Mouse (Mus musculus) macrophage (primary cell): Measurements from ENCODE around the gene Hist1h2bl. TPM values are rescaled to one million over a fixed set of nuclear protein-coding genes. Genes with fewer than 3 reads are reported as not detected.
"Not testable (repeated sequence)": the region's sequence is repeated elsewhere in the genome, so short reads cannot be mapped to it uniquely, and the experiment has no call there.

Experiments used
- H3K27ac ChIP-seq: fragments of 350-480 bp; formaldehyde crosslinking; 2 replicates; pipeline ENCODE4 v1.9.0; 2021
- H3K36me3 ChIP-seq: fragments of 350-480 bp; formaldehyde crosslinking; 2 replicates; pipeline ENCODE4 v1.9.0; 2021; ENCODE audit errors: inconsistent target
- H3K4me3 ChIP-seq: fragments of 350-480 bp; formaldehyde crosslinking; 2 replicates; pipeline ENCODE4 v1.9.0; 2021; ENCODE audit errors: inconsistent target
- H3K79me2 ChIP-seq: fragments of 350-480 bp; formaldehyde crosslinking; 2 replicates; pipeline ENCODE4 v1.9.0; 2021; ENCODE audit errors: inconsistent target
- WGBS: methylation state at CpG from one replicate; pipeline ENCODE4 v1.1.7; 2026; ENCODE audit warnings: inconsistent platforms; ENCODE audit not compliant: missing documents; 5-methylcytosine and 5-hydroxymethylcytosine counted together
- polyA plus RNA-seq: library from polyadenylated mRNA; stranded (reverse); fragments of 250-400 nt; gene quantifications from 3 replicates; pipeline ENCODE4 v1.2.4, GENCODE M21; 2018; ENCODE audit warnings: inconsistent platforms
- total RNA-seq, 78 experiments: library from RNA; depleted of rRNA; stranded (reverse); fragments of 250-400 nt; gene quantifications; 1 replicate in 9 of 78; 2 replicates in 24 of 78; 3 replicates in 43 of 78; 4 replicates in 2 of 78; pipeline ENCODE4 v1.2.4; 2018; ENCODE audit warnings: inconsistent platforms in 56 of 78

Hist1h2bl gene
- 1 to 10 TPM in 2 of 26 experiments, not detected in 24; 4.9 to 5.7 TPM for total RNA-seq (2018; cell fraction: chromatin; rRNA removed)
- total RNA-seq (2018; cell fraction: cytosol; rRNA removed), result 10 to 100 TPM in 3 of 26 experiments, 1 to 10 TPM in 22, not detected in 1; 1.9 to 13.9 (median 4.7) TPM
- total RNA-seq (2018; cell fraction: nucleus; rRNA removed), result 1 to 10 TPM in 5 of 26 experiments, not detected in 21; 3.4 to 8.9 (median 3.6) TPM
- polyA plus RNA-seq, result not detected in 3 replicates

DNA sequence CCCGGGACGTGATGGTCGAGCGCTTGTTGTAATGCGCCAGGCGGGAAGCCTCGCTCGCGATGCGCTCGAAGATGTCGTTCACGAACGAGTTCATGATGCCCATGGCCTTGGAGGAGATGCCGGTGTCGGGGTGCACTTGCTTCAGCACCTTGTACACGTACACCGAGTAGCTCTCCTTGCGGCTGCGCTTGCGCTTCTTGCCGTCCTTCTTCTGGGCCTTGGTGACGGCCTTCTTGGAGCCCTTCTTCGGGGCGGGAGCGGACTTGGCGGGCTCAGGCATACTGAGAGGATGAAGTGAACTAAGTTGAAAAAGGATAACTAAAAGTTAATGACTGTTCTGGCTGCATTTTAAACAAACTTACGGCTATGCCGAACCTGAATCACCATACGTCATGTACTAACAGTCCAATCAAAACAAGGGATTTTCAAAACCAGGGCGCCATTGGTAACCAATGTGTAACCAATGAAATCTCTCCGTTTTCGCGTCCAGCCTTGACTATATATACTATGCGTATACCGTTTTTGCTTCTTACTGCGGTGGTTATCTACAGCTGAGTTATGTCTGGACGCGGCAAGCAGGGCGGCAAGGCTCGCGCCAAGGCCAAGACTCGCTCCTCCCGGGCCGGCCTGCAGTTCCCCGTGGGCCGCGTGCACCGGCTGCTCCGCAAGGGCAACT, at the start of gene Hist1h2bl, which contains the start of gene Hist1h2ai:
Hist1h2bl (minus strand) TSS at position 280 of the 676 bp plus-strand sequence.
Hist1h2ai (plus strand) TSS at position 559 of the 676 bp plus-strand sequence.
- 0% methylated on average over 15 of the region's 50 CpGs for WGBS
- not testable (repeated sequence) for H3K36me3 ChIP-seq, H3K79me2 ChIP-seq
- H3K27ac ChIP-seq, result peak within 1 kb of the TSS; percentile 86
- H3K4me3 ChIP-seq, result peak within 1 kb of the TSS; percentile 29

DNA sequence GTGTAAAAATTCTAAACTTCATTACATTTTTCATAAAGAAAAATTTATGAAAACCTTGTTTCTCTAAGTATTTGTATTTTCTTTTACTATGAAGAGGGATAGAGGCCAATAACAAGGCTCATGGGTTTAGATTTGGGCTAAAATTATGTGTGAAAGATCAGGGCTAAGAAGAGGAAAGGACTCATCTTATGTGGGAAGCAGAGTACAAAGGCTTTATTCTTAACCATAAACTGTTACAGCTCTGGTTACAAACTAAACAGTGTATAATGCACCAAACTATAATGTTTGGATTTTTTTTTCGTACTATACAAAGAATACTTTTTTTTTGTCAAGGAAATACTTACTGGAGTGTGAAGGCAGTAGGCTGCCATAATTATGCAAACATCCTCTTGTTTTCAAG, 39.8 kb upstream of the Hist1h2bl start:
- Histone ChIP-seq H3K36me3 (no peaks in the 10 kb centered on the region), H3K79me2 (no peaks in the 10 kb centered on the region), H3K27ac (no peak overlapping the region), H3K4me3 (peak overlapping the region; percentile 33; the same call in 1 of the 2 replicates)
- WGBS, result 69% methylated on average over 1 of the region's 1 CpGs

DNA sequence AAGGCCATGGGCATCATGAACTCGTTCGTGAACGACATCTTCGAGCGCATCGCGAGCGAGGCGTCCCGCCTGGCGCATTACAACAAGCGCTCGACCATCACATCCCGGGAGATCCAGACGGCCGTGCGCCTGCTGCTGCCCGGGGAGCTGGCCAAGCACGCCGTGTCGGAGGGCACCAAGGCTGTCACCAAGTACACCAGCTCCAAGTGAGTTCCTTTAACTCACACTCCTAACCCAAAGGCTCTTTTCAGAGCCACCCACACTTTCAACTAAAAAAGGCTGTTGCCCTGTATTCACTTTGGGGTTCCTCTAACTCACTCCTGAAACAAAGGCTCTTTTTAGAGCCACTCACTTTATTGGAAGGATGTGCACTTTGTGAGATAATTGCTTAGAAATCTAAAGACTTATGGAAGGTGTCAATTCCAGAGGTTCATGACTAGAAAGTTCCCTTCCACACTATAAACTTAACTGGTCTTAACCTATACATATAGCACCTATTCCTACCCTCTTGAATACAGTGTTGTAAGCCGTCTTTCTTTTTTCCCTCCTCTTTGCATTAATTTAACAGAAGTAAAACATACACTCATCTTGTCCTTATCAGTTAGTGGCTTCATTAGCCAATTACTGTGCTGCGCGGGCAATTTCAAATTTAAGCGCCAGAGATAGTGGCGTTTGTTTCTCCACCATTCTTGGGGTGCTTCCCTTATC, 38.5 kb upstream of the Hist1h2bl start:
- not testable (repeated sequence) for H3K79me2 ChIP-seq, H3K36me3 ChIP-seq
- 1% methylated on average over 7 of the region's 26 CpGs for WGBS
- H3K27ac ChIP-seq, result peak overlapping the region; percentile 50
- peak overlapping the region; percentile 33 for H3K4me3 ChIP-seq

DNA sequence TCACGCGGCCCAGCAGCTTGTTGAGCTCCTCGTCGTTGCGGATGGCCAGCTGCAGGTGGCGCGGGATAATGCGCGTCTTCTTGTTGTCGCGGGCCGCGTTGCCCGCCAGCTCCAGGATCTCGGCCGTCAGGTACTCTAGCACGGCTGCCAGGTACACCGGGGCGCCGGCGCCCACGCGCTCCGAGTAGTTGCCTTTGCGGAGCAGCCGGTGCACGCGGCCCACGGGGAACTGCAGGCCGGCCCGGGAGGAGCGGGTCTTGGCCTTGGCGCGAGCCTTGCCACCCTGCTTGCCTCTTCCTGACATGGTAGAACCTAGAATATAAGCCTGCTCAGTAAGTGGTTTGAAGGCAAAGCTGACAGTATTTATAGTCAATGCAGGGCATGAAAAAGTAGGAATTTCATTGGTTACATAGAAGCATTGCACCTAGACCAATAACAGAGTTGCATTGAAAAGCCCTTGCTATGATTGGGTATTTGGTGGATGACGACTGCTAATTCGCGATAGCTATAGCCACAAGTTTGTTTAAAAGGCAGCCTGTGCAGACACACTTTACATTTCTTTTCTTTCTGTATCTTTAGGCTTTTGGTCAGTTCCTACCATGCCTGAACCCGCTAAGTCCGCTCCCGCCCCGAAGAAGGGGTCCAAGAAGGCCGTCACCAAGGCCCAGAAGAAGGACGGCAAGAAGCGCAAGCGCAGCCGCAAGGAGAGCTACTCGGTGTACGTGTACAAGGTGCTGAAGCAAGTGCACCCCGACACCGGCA, 37.8 kb upstream of the Hist1h2bl start, which contains the start of the genes Hist1h2ak and Hist1h2bn:
Hist1h2ak (minus strand) TSS at position 304 of the 762 bp plus-strand sequence.
Hist1h2bn (plus strand) TSS at position 600 of the 762 bp plus-strand sequence.
- peaks cover 15% of the 10 kb centered on the region for H3K79me2 ChIP-seq
- peak within 1 kb of the TSS; percentile 33 for H3K4me3 ChIP-seq
- WGBS, result 1% methylated on average over 8 of the region's 50 CpGs
- H3K27ac ChIP-seq, result peak within 1 kb of the TSS; percentile 64
- not testable (repeated sequence) for H3K36me3 ChIP-seq

DNA sequence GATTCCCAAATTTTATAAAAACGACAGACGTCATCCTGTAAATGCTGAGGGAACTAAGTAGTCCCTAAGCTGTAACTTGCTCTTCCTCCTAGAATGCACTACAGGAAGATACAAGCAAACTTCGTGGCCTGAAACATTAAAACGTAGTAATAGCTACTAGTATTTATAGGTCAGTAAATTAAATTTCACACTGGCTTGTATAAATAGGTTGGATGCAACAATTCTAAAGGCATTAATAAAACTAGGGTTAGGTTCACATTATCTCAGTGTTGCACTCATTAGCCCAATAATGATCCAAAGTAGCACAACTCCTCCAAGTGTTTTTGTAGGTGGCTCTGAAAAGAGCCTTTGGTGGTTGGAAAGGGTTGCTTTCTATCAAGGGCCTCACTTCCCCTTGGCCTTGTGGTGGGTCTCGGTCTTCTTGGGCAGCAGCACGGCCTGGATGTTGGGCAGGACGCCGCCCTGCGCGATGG, 37.1 kb upstream of the Hist1h2bl start:
- H3K36me3 ChIP-seq, result no peaks in the 10 kb centered on the region
- 9% methylated on average over 5 of the region's 10 CpGs for WGBS
- H3K79me2 ChIP-seq, result peaks cover 21% of the 10 kb centered on the region
- H3K27ac ChIP-seq, result peak overlapping the region; percentile 64
- H3K4me3 ChIP-seq, result peak overlapping the region; percentile 17; the same call in 1 of the 2 replicates

DNA sequence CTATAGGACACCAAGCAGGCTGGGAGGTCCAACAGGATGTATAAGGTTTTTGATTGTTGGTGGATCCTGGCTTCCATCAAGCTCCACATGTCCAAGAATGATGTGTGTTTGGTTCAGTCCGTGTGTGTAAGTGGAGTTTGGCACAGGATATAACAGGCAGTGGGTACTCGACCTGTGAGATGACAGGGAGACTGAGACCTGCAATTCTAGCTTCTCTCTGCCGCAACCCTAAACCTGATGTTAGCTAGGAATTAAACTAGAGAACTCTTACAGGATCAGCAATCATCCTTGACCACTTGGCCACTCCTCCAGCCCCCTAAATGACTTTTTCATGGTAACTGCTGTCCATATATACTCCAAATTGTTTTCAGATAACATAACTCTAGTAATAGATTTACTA, 36.4 kb upstream of the Hist1h2bl start:
- Histone ChIP-seq H3K4me3 (no peak overlapping the region; the same call in 1 of the 2 replicates), H3K36me3 (no peaks in the 10 kb centered on the region), H3K27ac (peak overlapping the region; percentile 64), H3K79me2 (peaks cover 28% of the 10 kb centered on the region)
- 62% methylated on average over 3 of the region's 3 CpGs for WGBS

DNA sequence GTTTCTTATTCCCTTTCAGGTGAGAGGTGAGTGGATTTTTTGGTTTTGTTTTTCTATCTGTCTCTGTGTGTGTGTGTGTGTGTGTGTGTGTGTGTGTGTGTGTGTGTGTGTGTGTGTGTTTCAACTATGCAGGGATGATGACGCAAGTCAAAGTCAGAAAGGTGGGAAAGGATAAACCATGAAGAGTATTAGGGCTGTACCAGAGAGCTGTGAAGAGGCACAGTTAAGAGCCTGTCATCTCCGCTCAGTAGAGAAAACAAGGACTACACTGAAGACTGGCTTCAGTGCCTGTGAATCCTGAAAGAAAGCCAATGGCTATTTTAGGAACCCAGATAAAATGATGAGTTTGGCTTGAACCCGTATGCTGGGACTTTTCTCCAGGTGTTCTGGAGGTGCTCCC, 35.9 kb upstream of the Hist1h2bl start:
- H3K36me3 ChIP-seq, result no peaks in the 10 kb centered on the region
- peak overlapping the region; percentile 64; the same call in 1 of the 2 replicates for H3K27ac ChIP-seq
- H3K4me3 ChIP-seq, result no peak overlapping the region
- WGBS, result 98% methylated on average over 3 of the region's 3 CpGs
- peaks cover 33% of the 10 kb centered on the region for H3K79me2 ChIP-seq

DNA sequence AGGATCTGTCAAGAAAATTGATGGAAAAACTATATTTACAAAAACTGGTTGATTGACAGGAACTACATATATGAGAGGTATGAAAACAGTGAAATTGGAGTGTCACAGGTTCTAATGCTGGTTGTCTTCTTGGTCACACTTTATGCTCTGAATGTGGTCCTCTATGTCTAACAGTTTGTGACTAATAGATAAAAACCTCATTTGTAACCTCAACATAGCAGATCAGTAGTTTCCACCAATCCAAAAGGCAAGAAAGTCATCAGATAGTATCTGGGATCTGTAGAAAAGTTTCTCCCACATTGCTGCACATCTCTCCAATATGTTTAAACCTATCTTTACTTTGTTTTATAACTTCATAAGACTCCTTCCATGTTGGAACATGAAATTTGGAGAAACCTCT, 35.5 kb upstream of the Hist1h2bl start:
- peak overlapping the region; percentile 72; the same call in 1 of the 2 replicates for H3K27ac ChIP-seq
- no peaks in the 10 kb centered on the region for H3K36me3 ChIP-seq
- H3K4me3 ChIP-seq, result no peak overlapping the region
- peaks cover 35% of the 10 kb centered on the region for H3K79me2 ChIP-seq

DNA sequence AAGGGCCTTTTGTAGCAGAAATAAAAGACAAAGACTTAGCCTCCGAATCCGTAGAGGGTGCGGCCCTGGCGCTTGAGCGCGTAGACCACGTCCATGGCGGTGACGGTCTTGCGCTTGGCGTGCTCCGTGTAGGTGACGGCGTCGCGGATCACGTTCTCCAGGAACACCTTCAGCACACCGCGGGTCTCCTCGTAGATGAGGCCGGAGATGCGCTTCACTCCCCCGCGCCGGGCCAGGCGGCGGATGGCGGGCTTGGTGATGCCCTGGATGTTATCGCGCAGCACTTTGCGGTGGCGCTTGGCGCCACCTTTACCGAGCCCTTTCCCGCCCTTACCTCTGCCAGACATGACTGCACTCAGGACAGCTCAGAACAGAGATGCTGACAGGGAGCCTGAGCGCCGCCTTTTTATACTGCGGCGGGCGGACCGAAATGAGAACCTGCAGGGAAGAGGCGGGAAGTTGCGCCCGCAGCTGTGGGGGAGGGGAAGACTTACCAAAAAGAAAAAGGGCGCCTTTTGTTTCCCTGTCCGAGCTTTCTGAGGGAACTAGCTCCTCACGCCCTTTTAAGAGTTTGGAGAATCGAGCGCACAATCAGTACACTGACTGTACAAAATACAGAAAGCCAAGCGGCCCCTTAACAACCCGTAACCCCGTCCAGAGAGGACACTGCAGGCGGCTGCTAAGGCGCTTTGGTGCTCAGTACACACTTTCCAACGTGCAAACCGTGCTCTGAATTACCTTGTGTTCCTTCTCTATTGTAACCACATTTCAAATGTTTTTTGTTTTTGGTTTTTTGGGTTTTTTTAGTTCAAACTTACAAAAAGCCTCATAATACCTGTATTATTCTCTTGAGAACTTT, 34.4 kb upstream of the Hist1h2bl start, which contains the start of gene Hist1h4k:
Hist1h4k (minus strand) TSS at position 347 of the 859 bp plus-strand sequence.
- H3K27ac ChIP-seq, result peak within 1 kb of the TSS; percentile 72
- H3K36me3 ChIP-seq, result not testable (repeated sequence)
- H3K4me3 ChIP-seq, result peak within 1 kb of the TSS; percentile 43
- peaks cover 35% of the 10 kb centered on the region for H3K79me2 ChIP-seq
- under 1% methylated on average over 31 of the region's 56 CpGs for WGBS

DNA sequence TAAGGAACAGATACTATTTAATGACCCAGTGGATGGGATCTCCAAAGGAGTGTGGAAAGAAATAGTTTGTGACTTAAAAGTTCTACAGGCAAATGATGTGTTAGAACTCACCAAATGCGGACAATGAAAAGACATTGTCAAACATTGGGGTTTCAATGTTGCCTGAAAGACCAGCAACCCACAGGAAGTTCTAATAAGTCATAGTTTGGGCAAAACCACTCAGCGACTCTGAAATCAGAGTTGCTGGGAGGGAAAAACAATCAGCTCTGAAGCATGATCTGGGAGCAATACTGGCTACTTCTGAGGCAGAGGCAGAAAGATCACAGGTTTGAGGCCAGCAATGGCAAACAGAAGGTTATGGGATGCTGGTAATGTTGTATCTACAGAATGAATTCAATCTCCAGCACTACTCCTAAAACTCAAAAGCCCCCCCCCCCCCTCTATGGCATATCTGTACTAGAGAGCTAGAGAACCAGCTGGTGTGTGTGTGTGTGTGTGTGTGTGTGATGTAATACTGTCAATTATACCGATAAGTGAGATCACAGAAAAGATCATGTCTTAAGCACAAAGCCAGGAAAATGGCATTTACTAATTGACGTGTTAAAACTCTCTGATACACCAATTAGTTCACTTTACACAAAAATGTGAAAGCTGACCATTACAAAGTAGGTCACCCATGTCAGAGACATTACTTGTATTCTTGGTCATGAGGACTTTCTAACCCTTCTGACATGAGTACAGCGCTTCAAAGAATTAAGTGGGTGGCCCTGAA, 33.6 kb upstream of the Hist1h2bl start:
- Histone ChIP-seq H3K4me3 (peak overlapping the region; percentile 43), H3K27ac (peak overlapping the region; percentile 40), H3K79me2 (peaks cover 35% of the 10 kb centered on the region), H3K36me3 (no peaks in the 10 kb centered on the region)
- WGBS, result 11% methylated on average over 4 of the region's 5 CpGs

DNA sequence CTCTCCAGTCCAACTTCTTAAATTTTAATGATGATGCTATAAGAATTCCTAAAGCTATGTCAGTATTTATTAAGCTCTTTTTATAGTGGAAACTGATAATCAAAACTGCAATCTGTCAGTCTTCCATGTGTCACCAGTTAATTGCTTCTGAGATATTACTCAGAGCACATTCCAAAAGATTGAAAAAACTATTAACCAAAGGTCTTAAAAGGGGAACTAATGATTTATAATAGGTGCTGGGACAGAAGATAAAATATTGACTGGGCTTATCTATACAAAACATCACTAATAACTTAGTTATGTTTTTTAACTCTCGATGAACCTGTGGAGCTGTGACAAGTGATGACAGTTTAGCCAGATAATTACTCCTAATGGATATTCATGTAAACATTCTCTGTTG, 29.1 kb upstream of the Hist1h2bl start:
- WGBS, result 70% methylated on average over 1 of the region's 1 CpGs
- no peak overlapping the region for H3K27ac ChIP-seq
- H3K36me3 ChIP-seq, result no peaks in the 10 kb centered on the region
- no peak overlapping the region for H3K4me3 ChIP-seq
- peaks cover 33% of the 10 kb centered on the region for H3K79me2 ChIP-seq

DNA sequence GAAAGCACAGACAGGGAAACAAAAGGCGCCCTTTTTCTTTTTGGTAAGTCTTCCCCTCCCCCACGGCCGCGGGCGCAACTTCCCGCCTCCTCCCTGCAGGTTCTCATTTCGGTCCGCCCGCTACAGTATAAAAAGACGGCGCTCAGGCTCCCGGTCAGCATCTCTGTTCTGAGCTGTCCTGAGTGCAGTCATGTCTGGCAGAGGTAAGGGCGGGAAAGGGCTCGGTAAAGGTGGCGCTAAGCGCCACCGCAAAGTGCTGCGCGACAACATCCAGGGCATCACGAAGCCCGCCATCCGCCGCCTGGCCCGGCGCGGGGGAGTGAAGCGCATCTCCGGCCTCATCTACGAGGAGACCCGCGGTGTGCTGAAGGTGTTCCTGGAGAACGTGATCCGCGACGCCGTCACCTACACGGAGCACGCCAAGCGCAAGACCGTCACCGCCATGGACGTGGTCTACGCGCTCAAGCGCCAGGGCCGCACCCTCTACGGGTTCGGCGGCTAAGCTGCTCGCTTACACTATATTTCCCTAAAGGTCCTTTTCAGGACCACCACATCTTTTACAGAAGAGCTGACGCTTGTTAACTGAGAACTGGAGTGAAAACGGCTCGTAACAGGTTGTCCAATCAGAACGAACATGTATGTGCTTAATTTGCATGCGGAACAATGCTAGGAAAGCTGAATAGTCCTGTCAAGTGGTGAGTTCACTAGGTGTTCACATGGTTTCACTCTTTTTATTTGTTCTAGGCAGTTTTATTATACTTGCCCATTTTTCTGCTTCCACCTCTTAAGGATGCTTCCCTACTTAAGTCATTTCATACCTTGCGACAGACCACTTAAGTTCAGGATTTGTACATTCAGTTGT, 19.2 kb upstream of the Hist1h2bl start, which contains the start of gene Hist1h4j:
Hist1h4j (plus strand) TSS at position 159 of the 862 bp plus-strand sequence.
- H3K4me3 ChIP-seq, result peak within 1 kb of the TSS; percentile 25
- not testable (repeated sequence) for H3K79me2 ChIP-seq, H3K36me3 ChIP-seq
- WGBS, result 1% methylated on average over 31 of the region's 56 CpGs
- H3K27ac ChIP-seq, result peak within 1 kb of the TSS; percentile 75
